9 mouse cellular contexts compared by ENCODE assay signal in the genomic region with DNA sequence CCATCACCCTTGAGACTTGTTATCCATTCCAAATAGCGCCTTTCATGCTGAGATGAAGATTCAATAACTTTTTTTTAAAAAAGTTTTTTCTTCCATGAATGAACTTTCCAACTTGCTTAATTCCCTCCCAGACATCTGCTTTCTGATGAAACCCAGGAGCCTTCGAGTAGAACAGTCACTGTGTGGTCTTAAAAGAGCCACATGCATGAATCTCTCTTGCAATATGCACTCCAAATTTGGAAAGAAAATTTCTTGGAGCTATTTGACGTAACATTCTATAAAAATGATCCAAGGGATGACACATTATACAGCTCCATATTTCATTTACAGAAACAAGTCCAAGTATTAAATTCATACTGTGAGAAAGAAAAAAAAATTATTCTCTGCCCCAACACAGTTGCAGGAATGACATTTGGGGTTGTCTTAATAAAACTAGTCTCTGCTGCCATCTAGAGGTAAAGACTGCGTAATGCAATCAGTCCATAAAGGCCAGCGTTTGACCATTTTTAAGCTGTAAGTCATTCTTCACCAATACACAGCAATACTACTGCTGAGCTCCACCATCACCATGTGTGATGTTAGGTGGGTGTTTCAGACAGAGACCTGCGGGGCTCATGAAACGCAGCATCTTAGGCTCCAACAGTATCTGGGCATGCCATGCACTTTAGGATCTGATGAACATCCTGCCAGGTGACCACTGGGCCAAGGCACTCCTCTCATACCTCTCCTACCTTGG. TPM values are rescaled to one million over a fixed set of nuclear protein-coding genes. Genes with fewer than 3 reads are reported as not detected.
DNase-seq lines count a peak whose midpoint lies in the region; ATAC-seq lines count a peak whose summit lies in the region.
"Had no signal": no experiment of that assay in that cellular context is flagged by ENCODE, and none has a peak within 500 bp of the region (broad histone marks: within the 10 kb centered on the region; RNA-seq: fewer than 3 reads in every experiment).

No protein-coding gene starts in this region.

- 42% methylated on average over 7 of the region's 7 CpGs for WGBS in forebrain, embryonic 14.5 days
- 42% methylated on average over 7 of the region's 7 CpGs for WGBS in midbrain, embryonic 15.5 days

- peak; percentile 65 for ATAC-seq in forebrain, embryonic 14.5 days
- peak; percentile 65 for ATAC-seq in midbrain, embryonic 15.5 days (replicated peaks)

- H3K4me2 ChIP-seq in forebrain, embryonic 14.5 days (ENCODE audit: low read length): no peak overlapping the region
- no peak overlapping the region for H3K4me2 ChIP-seq in midbrain, embryonic 15.5 days
- H3K4me2 ChIP-seq: limb, embryonic 15.5 days had no signal

- no peaks in the 10 kb centered on the region for H3K9me3 ChIP-seq in forebrain, embryonic 14.5 days (replicated peaks; ENCODE audit: control insufficient read depth, low read length)
- no peaks in the 10 kb centered on the region for H3K9me3 ChIP-seq in midbrain, embryonic 15.5 days
- H3K9me3 ChIP-seq: limb, embryonic 15.5 days had no signal

- no peak overlapping the region for H3K4me3 ChIP-seq in forebrain, embryonic 14.5 days (ENCODE audit: low read depth, low read length)
- no peak overlapping the region for H3K4me3 ChIP-seq in midbrain, embryonic 15.5 days
- H3K4me3 ChIP-seq: limb, embryonic 15.5 days had no signal

- H3K4me1 ChIP-seq in forebrain, embryonic 14.5 days (ENCODE audit: control insufficient read depth, insufficient read depth, low read length): no peaks in the 10 kb centered on the region
- H3K4me1 ChIP-seq in midbrain, embryonic 15.5 days: no peaks in the 10 kb centered on the region
- H3K4me1 ChIP-seq: limb, embryonic 15.5 days had no signal

- peak; percentile 88 for DNase-seq in heart, adult 11 months
- DNase-seq in heart, postnatal 25 days (ENCODE audit: low spot score): no peak
- DNase-seq in 416B (ENCODE audit: low read depth): peak; percentile 84
- peak; percentile 84 for DNase-seq in adipocyte (ENCODE audit: low spot score)
- peak; percentile 85 for DNase-seq in forebrain, embryonic 14.5 days (ENCODE audit: low spot score)
- peak; percentile 35 to 51 for DNase-seq in kidney, postnatal 36 days
- DNase-seq in urinary bladder, postnatal 4 days (ENCODE audit: low spot score in 2 of 2): no peak

- no peak overlapping the region for H3K27ac ChIP-seq in forebrain, embryonic 14.5 days (ENCODE audit: low read depth, low read length)
- no peak overlapping the region for H3K27ac ChIP-seq in midbrain, embryonic 15.5 days
- H3K27ac ChIP-seq: limb, embryonic 15.5 days had no signal

- intact Hi-C loops in heart, postnatal 25 days (cut with DNase I): loop anchor here (5.0 kb wide), 1 partner anchor 351 kb away; no protein-coding TSS in a partner anchor

- no peaks in the 10 kb centered on the region for H3K36me3 ChIP-seq in forebrain, embryonic 14.5 days (ENCODE audit: control insufficient read depth, insufficient read depth, low read length)
- no peaks in the 10 kb centered on the region for H3K36me3 ChIP-seq in midbrain, embryonic 15.5 days (replicated peaks)
- H3K36me3 ChIP-seq: limb, embryonic 15.5 days had no signal

- no peaks in the 10 kb centered on the region for H3K27me3 ChIP-seq in forebrain, embryonic 14.5 days (replicated peaks; ENCODE audit: control insufficient read depth, insufficient read depth, low read length)
- no peaks in the 10 kb centered on the region for H3K27me3 ChIP-seq in midbrain, embryonic 15.5 days (replicated peaks)
- H3K27me3 ChIP-seq: limb, embryonic 15.5 days had no signal

- H3K9ac ChIP-seq in forebrain, embryonic 14.5 days (ENCODE audit: low read length): no peak overlapping the region
- H3K9ac ChIP-seq in midbrain, embryonic 15.5 days: no peak overlapping the region
- H3K9ac ChIP-seq: limb, embryonic 15.5 days had no signal

RNA-seq across cellular contexts. Expression of a gene that starts 13.1 kb away (rescaled TPM):
- 10 to 100 TPM; 82.9 to 84.0 TPM for total RNA-seq in heart, postnatal 25 days (2021)
- 35.7 and 41.0 TPM in 2 replicates for polyA plus RNA-seq in forebrain, embryonic 14.5 days (2014; fragmentation: Nextera tagmentation; extraction: Ambion mirVana)
- 35.0 and 36.4 TPM in 2 replicates for polyA plus RNA-seq in midbrain, embryonic 15.5 days (2015; fragmentation: Nextera tagmentation; extraction: Ambion mirVana)

Comparison
In these comparisons a context has a peak if more than half of its experiments do, and no peak if none do; other contexts are left out.
1. DNase-seq: peak in heart, adult 11 months (single experiment), 416B (single experiment), adipocyte (single experiment), forebrain, embryonic 14.5 days (single experiment) and kidney, postnatal 36 days (2 of 2); none in heart, postnatal 25 days (single experiment) and urinary bladder, postnatal 4 days (0 of 2).